Mouse (Mus musculus) MEL (cell line): ENCODE measurements around the gene Ecpas. TPM values are rescaled to one million over a fixed set of nuclear protein-coding genes. Genes with fewer than 3 reads are reported as not detected.

Source experiments
- DNase-seq: peaks from one replicate; pipeline ENCODE4 v3.0.0; 2011; ENCODE audit warnings: low read depth, low spot score
- H3K27ac ChIP-seq: 2 replicates; pipeline ENCODE4 v1.5.1; 2012; ENCODE audit warnings: low read depth, mild to moderate bottlenecking, control low read depth, low read length, moderate library complexity; ENCODE audit not compliant: control insufficient read depth
- H3K27me3 ChIP-seq, 2 experiments: fragments of 150-350 bp in 1 of 2; sonication (generic) in 1 of 2; 2 replicates each; pipeline ENCODE4 v1.6.1; 2012; ENCODE audit warnings: low read length in 2 of 2, mild to moderate bottlenecking in 2 of 2, improper control_type of control experiment in 1 of 2, moderate library complexity in 1 of 2; ENCODE audit not compliant: insufficient read depth in 2 of 2, control insufficient read depth in 1 of 2
- H3K36me3 ChIP-seq, 2 experiments: 2 replicates each; pipeline ENCODE4 v1.6.1; 2012 to 2014; ENCODE audit warnings: low read length in 2 of 2, improper control_type of control experiment in 1 of 2, inconsistent platforms in 1 of 2, mild to moderate bottlenecking in 1 of 2; ENCODE audit not compliant: insufficient read depth in 2 of 2, control insufficient read depth in 1 of 2
- H3K4me1 ChIP-seq, 2 experiments: fragments of 150-350 bp in 1 of 2; sonication (generic) in 1 of 2; 2 replicates each; pipeline ENCODE4 v1.6.1; 2012; ENCODE audit warnings: low read length in 2 of 2, improper control_type of control experiment in 1 of 2, mild to moderate bottlenecking in 1 of 2; ENCODE audit not compliant: insufficient read depth in 2 of 2, control insufficient read depth in 1 of 2
- H3K4me3 ChIP-seq, 2 experiments: fragments of 150-350 bp in 1 of 2; sonication (generic) in 1 of 2; 2 replicates each; pipeline ENCODE4 v1.5.1; 2012; ENCODE audit warnings: low read depth in 2 of 2, low read length in 2 of 2, mild to moderate bottlenecking in 2 of 2, moderate library complexity in 2 of 2, control low read depth in 1 of 2, improper control_type of control experiment in 1 of 2; ENCODE audit not compliant: control insufficient read depth in 1 of 2, insufficient read depth in 1 of 2
- H3K79me2 ChIP-seq: 2 replicates; pipeline ENCODE4 v1.6.1; 2012; ENCODE audit warnings: mild to moderate bottlenecking, low read length, moderate library complexity; ENCODE audit not compliant: control insufficient read depth, poor library complexity, insufficient read depth
- H3K9ac ChIP-seq: 2 replicates; pipeline ENCODE4 v1.6.1; 2012; ENCODE audit warnings: low read depth, mild to moderate bottlenecking, control low read depth, low read length, moderate library complexity; ENCODE audit not compliant: control insufficient read depth, poor library complexity, severe bottlenecking
- H3K9me3 ChIP-seq: fragments of 150-350 bp; sonication (generic); replicated peaks from 2 replicates; pipeline ENCODE4 v1.6.1; 2012; ENCODE audit warnings: mild to moderate bottlenecking, low read length, improper control_type of control experiment, moderate library complexity; ENCODE audit not compliant: insufficient read depth
- CHD1 ChIP-seq: IDR thresholded peaks from 2 replicates; pipeline ENCODE4 v1.6.1; 2012; ENCODE audit warnings: low read depth, mild to moderate bottlenecking, inconsistent platforms, low read length, improper control_type of control experiment
- CHD2 ChIP-seq: IDR thresholded peaks from 2 replicates; pipeline ENCODE4 v1.6.1; 2011; ENCODE audit warnings: low read length, improper control_type of control experiment
- CTCF ChIP-seq, 3 experiments: IDR thresholded peaks in 2 of 3; conservative IDR thresholded peaks in 1 of 3; 2 replicates each; pipeline ENCODE4 v1.5.1; 2011 to 2012; ENCODE audit warnings: low read length in 3 of 3, low read depth in 2 of 3, mild to moderate bottlenecking in 2 of 3, improper control_type of control experiment in 1 of 3, inconsistent platforms in 1 of 3, mixed read lengths in 1 of 3, moderate library complexity in 1 of 3; ENCODE audit not compliant: control insufficient read depth in 1 of 3, insufficient read depth in 1 of 3, poor library complexity in 1 of 3, severe bottlenecking in 1 of 3
- E2F4 ChIP-seq: IDR thresholded peaks from 2 replicates; pipeline ENCODE4 v1.6.1; 2011; ENCODE audit warnings: low read depth, low read length, improper control_type of control experiment, borderline replicate concordance
- ETS1 ChIP-seq: IDR thresholded peaks from 2 replicates; pipeline ENCODE4 v1.6.1; 2012; ENCODE audit warnings: low read depth, mild to moderate bottlenecking, inconsistent platforms, low read length, improper control_type of control experiment, moderate library complexity
- GATA1 ChIP-seq: IDR thresholded peaks from 2 replicates; pipeline ENCODE4 v1.6.1; 2011; ENCODE audit warnings: low read depth, low read length, improper control_type of control experiment
- JUND ChIP-seq: IDR thresholded peaks from 2 replicates; pipeline ENCODE4 v1.6.1; 2011; ENCODE audit warnings: low read depth, mild to moderate bottlenecking, improper control_type of control experiment, low read length
- MAFK ChIP-seq: IDR thresholded peaks from 2 replicates; pipeline ENCODE4 v1.6.1; 2011; ENCODE audit warnings: low read depth, mild to moderate bottlenecking, low read length, improper control_type of control experiment, borderline replicate concordance
- MAX ChIP-seq: IDR thresholded peaks from 2 replicates; pipeline ENCODE4 v1.6.1; 2011; ENCODE audit warnings: low read length, improper control_type of control experiment
- MAZ ChIP-seq: IDR thresholded peaks from 2 replicates; pipeline ENCODE4 v1.6.1; 2012; ENCODE audit warnings: low read depth, mild to moderate bottlenecking, inconsistent platforms, low read length, improper control_type of control experiment
- MEF2A ChIP-seq: IDR thresholded peaks from 2 replicates; pipeline ENCODE4 v1.6.1; 2014; ENCODE audit warnings: low read depth, mild to moderate bottlenecking, inconsistent platforms, low read length, improper control_type of control experiment; ENCODE audit not compliant: poor library complexity, insufficient replicate concordance, severe bottlenecking; ENCODE audit errors: extremely low read depth
- MXI1 ChIP-seq: IDR thresholded peaks from 2 replicates; pipeline ENCODE4 v1.6.1; 2011; ENCODE audit warnings: mild to moderate bottlenecking, low read depth, low read length, improper control_type of control experiment
- MYB ChIP-seq: IDR thresholded peaks from 2 replicates; pipeline ENCODE4 v1.6.1; 2011; ENCODE audit warnings: mild to moderate bottlenecking, low read depth, low read length, improper control_type of control experiment
- MYC ChIP-seq: IDR thresholded peaks from 2 replicates; pipeline ENCODE4 v1.6.1; 2011; ENCODE audit warnings: low read depth, mild to moderate bottlenecking, low read length, improper control_type of control experiment, moderate library complexity
- NELFE ChIP-seq: IDR thresholded peaks from 2 replicates; pipeline ENCODE4 v1.6.1; 2011; ENCODE audit warnings: low read depth, low read length, improper control_type of control experiment
- NRF1 ChIP-seq: IDR thresholded peaks from 2 replicates; pipeline ENCODE4 v1.6.1; 2014; ENCODE audit warnings: low read depth, mild to moderate bottlenecking, inconsistent platforms, low read length, improper control_type of control experiment, moderate library complexity; ENCODE audit not compliant: poor library complexity, insufficient read depth, severe bottlenecking
- RAD21 ChIP-seq: IDR thresholded peaks from 2 replicates; pipeline ENCODE4 v1.6.1; 2011; ENCODE audit warnings: mild to moderate bottlenecking, low read depth, low read length, improper control_type of control experiment
- SIN3A ChIP-seq: IDR thresholded peaks from 2 replicates; pipeline ENCODE4 v1.6.1; 2012; ENCODE audit warnings: low read length, improper control_type of control experiment, inconsistent platforms
- SMC3 ChIP-seq: IDR thresholded peaks from 2 replicates; pipeline ENCODE4 v1.6.1; 2011; ENCODE audit warnings: low read depth, low read length, improper control_type of control experiment
- TAL1 ChIP-seq: IDR thresholded peaks from 2 replicates; pipeline ENCODE4 v1.6.1; 2012; ENCODE audit warnings: mild to moderate bottlenecking, inconsistent platforms, low read length, moderate library complexity, mixed read lengths
- TBP ChIP-seq: IDR thresholded peaks from 2 replicates; pipeline ENCODE4 v1.8.0; 2011; ENCODE audit warnings: low read depth, low read length, improper control_type of control experiment
- USF1 ChIP-seq: IDR thresholded peaks from 2 replicates; pipeline ENCODE4 v1.6.1; 2014; ENCODE audit warnings: low read depth, mild to moderate bottlenecking, inconsistent platforms, low read length, improper control_type of control experiment, moderate library complexity
- USF2 ChIP-seq, 2 experiments: IDR thresholded peaks; 2 replicates each; pipeline ENCODE4 v1.6.1; 2011 to 2012; ENCODE audit warnings: improper control_type of control experiment in 2 of 2, low read length in 2 of 2, borderline replicate concordance in 1 of 2, inconsistent platforms in 1 of 2, low read depth in 1 of 2, mild to moderate bottlenecking in 1 of 2; ENCODE audit not compliant: insufficient read depth in 1 of 2
- ZKSCAN1 ChIP-seq: IDR thresholded peaks from 2 replicates; pipeline ENCODE4 v1.6.1; 2012; ENCODE audit warnings: low read depth, mild to moderate bottlenecking, inconsistent platforms, low read length, improper control_type of control experiment, moderate library complexity
- ZMIZ1 ChIP-seq: IDR thresholded peaks from 2 replicates; pipeline ENCODE4 v1.6.1; 2012; ENCODE audit warnings: low read depth, mild to moderate bottlenecking, inconsistent platforms, low read length, improper control_type of control experiment, moderate library complexity
- polyA plus RNA-seq, 2 experiments: library from polyadenylated mRNA; stranded (reverse) in 1 of 2; unstranded in 1 of 2; fragments of >175 nt in 1 of 2; fragments of >200 nt in 1 of 2; gene quantifications; 2 replicates each; pipeline versions ENCODE4 v1.2.1 to v1.2.4; 2012; ENCODE audit warnings: low replicate concordance in 2 of 2, low read depth in 1 of 2; ENCODE audit not compliant: insufficient read length in 2 of 2, insufficient read depth in 1 of 2, missing spikeins in 1 of 2
- total RNA-seq: library from RNA; depleted of rRNA; stranded (reverse); fragments of 300-350 nt; gene quantifications from 2 replicates; pipeline ENCODE4 v1.2.3, GENCODE M21; 2012

The Ecpas gene
- total and polyA plus RNA-seq, 3 experiments = 37.8 to 161 (median 57.6) TPM

DNA sequence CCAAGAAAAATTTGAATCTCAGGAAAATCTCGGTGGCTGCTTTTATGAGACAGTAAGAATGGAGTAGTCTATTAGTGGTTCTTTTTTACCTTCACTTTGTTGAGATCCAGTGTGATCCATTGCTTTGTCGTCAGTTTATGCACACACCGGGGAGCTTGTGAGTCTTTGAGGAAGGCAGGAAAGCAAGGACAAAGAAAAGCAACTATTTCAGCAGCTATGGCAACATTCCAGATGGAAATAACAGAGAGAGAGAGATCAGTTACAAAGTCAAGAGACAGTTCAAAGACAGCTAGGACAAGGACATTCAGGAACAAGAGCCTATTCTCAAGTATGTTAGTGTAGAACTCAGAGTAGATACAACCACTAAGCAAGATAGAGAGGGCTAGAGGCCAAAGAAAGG lies 23.3 kb upstream of the Ecpas start:
- H3K9me3 ChIP-seq = no peaks in the 10 kb centered on the region
- no peak overlapping the region for H3K27ac ChIP-seq
- no peaks in the 10 kb centered on the region for H3K79me2 ChIP-seq
- H3K27me3 ChIP-seq = no peaks in the 10 kb centered on the region; a peak in 1 of 4 replicates
- TF ChIP-seq RAD21 = no peak
- no peak for TF ChIP-seq NELFE
- no peak for TF ChIP-seq TBP
- no peak for TF ChIP-seq E2F4
- no peak for TF ChIP-seq NRF1
- no peak for TF ChIP-seq MYC
- TF ChIP-seq USF1 = no peak
- TF ChIP-seq MXI1 = no peak
- no peak for TF ChIP-seq MEF2A
- no peak for TF ChIP-seq ZMIZ1
- TF ChIP-seq SMC3 = no peak
- no peak for TF ChIP-seq USF2 (IDR thresholded peaks at IDR 0.05; ENCODE audit: borderline replicate concordance in 1 of 2, insufficient read depth in 1 of 2, low read depth in 1 of 2, low read length in 2 of 2)
- no peak for TF ChIP-seq ETS1
- no peak for TF ChIP-seq MAZ
- no peak overlapping the region for H3K9ac ChIP-seq
- DNase-seq = no peak
- H3K4me3 ChIP-seq = no peak overlapping the region
- peaks cover 0 to 6% of the 10 kb centered on the region in 2 experiments; a peak in 1 of 4 replicates for H3K4me1 ChIP-seq
- H3K36me3 ChIP-seq = no peaks in the 10 kb centered on the region; a peak in 1 of 4 replicates

DNA sequence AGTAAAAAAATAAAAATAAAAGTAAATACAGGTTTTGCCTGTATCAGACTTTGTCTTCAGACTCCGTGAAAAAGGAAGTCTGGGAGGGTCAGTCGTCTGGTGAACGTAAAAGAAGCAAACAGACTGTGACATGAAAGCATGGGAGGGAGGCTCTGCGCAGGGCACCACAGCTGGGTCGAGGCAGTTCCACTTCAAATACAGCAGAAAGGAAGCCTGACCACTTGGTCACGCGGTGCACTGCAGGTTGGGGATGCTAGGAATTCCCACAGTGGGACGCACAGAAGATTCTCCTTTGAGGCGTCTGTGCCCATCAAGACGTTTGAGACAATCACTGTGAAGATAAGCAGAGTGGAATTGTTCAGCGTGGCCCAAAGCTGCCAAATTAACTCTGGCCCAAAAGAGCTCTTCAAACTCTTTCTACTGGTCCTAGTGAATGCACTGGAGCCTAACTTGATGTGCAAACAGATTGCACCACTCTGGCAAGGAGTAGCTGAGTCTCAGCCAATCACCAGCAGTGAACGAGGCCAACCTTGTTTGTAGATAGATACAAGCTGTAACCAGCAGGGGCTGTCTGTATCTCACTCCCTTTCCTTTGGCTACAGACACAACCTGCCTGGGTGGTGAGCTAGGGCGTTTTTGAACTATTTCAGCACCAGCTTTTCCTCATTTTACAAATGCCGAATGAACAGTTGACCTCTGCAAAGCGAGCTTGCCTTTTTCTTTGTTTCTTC lies 22.4 kb upstream of the Ecpas start:
- peaks cover 0 to 6% of the 10 kb centered on the region in 2 experiments; a peak in 1 of 4 replicates for H3K4me1 ChIP-seq
- peak overlapping the region; percentile 29; the same call in 1 of the 2 replicates for H3K9ac ChIP-seq
- H3K79me2 ChIP-seq = no peaks in the 10 kb centered on the region
- no peaks in the 10 kb centered on the region for H3K27me3 ChIP-seq
- no peaks in the 10 kb centered on the region for H3K9me3 ChIP-seq
- no peak overlapping the region for H3K27ac ChIP-seq
- H3K36me3 ChIP-seq = no peaks in the 10 kb centered on the region; a peak in 1 of 4 replicates
- peak; percentile 89 for DNase-seq
- H3K4me3 ChIP-seq = peak overlapping the region; percentile 38 to 53
- TF ChIP-seq MYB (no peak), CHD1 (no peak), SIN3A (no peak; the same call in 1 of the 2 replicates), USF1 (0 out of 2 replicates have a peak, but pooled peaks have one; percentile 26), CTCF (IDR thresholded peaks at IDR 0.05 in 2 of 3, conservative IDR thresholded peaks at IDR 0.05 in 1 of 3; ENCODE audit: control insufficient read depth in 1 of 3, insufficient read depth in 1 of 3, low read depth in 2 of 3, low read length in 3 of 3, poor library complexity in 1 of 3, severe bottlenecking in 1 of 3) (peak in 2 of 3 experiments; percentile 39 to 41; a peak in 4 of 6 replicates), NELFE (no peak), MAFK (no peak), ZKSCAN1 (no peak), MAZ (no peak), GATA1 (peak; percentile 26; the same call in 1 of the 2 replicates), MAX (no peak), SMC3 (peak; percentile 24), MYC (no peak), USF2 (IDR thresholded peaks at IDR 0.05; ENCODE audit: borderline replicate concordance in 1 of 2, insufficient read depth in 1 of 2, low read depth in 1 of 2, low read length in 2 of 2) (no peak), MXI1 (0 out of 2 replicates have a peak, but pooled peaks have one; percentile 15), JUND (no peak), TAL1 (no peak), CHD2 (no peak)
- TF ChIP-seq, all 39 proteins: peak for 5
